Mouse (Mus musculus): Measurements from ENCODE around the gene Mmab.

The Mmab gene

GRCm38 (mm10) chr5:114428621-114429020 is 15.2 kb downstream of the Mmab start:
- peak; percentile 42 for DNase-seq (ENCODE audit: low read depth, low spot score)

DNA sequence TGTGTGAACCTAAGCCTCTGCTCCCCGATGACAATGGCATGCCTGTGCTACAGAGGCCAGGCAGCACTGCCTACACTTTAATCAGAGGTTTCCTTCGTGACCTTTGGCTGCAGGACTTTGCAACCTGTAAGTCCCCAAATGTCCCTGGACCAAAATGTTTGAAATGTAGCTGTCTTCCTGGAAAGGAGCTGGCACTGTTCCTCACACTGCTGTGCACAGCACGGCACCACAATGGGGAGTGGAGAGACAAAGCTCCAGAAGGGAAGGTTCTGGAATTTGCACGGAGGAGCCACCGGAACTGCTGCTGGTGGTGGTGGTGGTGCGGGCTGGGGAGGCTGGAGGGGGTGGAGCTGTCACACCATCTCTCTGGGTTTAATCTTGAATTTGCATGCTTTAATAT is 17.1 kb downstream of the Mmab start:
- DNase-seq (ENCODE audit: low read depth, low spot score), result no peak

DNA sequence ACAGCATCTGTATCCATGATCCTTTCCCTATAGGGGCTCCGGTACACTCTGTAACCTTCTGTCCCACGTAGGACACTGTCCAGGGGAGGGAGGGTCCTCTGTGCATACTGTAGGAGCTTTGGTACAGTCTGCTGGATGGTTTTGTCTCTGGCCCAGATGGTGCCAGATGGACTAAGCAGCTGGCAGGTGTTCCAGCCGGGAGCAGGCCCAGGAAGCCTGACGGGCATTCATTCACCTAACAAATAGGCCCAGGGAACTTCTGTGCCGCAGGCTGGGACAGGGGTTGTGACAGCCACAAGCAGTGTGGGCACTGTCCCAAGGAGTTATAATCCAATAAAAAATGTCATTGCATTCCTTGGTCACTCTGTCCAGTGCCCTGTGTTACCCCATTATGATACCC is 19.9 kb downstream of the Mmab start:
- no peak for DNase-seq (ENCODE audit: low read depth, low spot score)

DNA sequence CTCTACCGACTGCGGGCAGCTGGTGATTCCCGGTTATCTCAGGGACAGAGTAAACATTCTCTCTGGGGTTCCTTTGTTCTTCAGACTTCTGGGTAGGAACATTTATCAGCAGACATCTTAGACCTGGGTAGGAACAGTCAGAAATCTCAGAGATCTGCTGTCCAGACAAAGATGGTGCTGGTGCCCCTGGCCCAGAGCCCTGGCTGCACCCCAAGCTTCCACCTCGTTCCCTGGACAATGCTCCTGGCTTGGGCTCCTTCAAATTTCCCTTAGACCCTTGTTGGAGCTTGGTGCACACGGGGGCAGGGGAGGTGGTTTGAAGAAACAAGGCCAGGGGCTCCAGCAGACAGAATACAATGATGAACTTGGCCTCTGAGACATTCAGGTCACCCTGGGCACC is 21.3 kb downstream of the Mmab start:
- DNase-seq (ENCODE audit: low read depth, low spot score), result no peak

DNA sequence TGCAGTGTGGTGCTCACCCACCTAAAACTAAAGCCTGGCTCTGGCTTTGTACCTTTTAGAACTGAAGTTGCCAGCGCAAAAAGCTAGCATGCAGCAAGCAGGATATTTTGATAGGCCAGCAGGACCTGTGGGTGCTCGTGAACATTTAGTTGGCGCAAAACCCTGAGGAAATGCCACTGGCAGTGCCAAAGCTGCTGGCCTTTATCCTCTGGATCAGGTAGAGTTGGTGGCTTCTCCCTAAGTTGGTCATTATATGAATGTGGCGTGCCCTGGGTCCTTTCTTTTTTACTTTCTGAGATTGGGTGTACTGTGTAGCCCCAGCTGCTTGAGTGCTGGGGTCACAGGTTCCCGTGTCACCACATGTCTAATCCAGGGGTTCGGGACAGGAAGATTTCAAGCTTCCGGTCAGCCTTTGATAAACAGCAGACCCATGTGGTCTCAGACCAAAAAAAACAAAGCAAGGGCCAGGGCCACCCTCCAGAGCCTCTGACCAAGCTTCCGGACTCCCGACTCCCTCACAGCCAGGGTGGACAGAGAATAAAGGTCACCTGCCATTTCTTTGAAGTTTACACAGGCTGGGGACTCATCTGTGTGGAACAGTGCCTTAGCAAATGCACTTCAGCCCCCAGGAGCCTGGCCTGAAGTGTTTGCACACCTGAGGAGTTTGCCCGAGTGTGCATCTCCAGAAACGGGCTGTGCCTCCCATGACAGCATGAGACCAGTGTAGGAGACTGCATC is 22.1 kb downstream of the Mmab start:
- no peak for DNase-seq (ENCODE audit: low read depth, low spot score)

DNA sequence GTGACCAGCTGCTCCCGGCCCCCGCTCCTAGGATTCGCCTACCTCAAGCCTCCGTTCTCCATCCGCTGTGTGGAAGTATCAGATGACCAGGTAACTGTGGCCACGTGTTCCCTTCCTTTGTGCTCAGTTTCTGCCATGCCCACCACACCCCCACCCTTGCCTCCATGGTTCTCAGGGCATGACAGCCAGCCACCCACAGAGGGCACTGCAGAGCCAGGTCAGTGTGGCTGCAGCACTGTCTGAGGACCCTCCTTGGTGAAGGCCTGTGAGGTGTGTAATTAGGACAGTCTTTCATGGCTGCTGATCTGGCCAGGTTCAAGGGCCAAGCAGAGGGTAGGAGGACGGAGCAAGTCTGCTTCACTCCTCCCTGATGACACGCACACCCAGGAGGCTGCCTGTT is 25.3 kb downstream of the Mmab start:
- no peak for DNase-seq (ENCODE audit: low read depth, low spot score)

DNA sequence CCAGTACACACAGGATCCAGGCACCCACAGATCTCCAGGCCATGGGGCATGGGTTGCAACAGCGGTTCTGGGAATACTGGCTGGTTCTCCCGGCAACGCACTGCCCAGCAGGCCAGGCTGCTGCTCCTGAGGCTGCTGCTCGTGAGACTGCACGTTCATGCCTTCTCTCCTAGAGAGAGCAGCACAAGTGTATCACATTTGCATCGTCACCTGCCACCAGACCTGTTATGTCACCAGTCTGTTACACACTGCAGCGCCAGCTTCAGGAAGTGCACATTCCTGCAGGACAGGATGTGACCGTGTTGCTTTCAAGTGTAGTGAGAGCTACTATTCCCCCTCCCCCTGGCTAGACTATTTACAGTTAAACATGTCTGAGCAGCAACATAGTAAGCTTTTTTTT is 27.0 kb downstream of the Mmab start:
- no peak for DNase-seq (ENCODE audit: low read depth, low spot score)

DNA sequence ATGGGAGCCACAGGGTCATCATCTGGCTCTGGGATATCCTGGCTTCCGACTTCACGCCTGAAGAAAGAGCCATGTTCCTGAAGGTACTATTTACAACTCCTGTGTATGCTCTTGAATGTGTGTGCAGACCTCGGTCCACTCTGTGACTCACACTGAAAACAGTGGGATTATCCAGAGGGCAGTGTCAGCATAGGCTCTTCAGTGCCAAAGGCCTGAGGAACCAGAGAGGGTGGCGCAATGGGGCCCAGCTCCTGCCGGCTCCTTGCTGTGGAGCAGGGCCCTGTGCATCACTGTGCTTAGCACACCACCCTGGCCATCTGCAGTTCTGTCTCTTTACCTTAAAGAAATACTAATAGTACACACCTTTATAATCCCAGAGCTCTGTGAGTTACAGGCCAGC is 28.3 kb downstream of the Mmab start:
- no peak for DNase-seq (ENCODE audit: low read depth, low spot score)

GRCm38 (mm10) chr5:114413067-114413735 is 30.7 kb downstream of the Mmab start:
- no peak for DNase-seq (ENCODE audit: low read depth, low spot score)

- DNase-seq (ENCODE audit: low read depth, low spot score), result no peak
These were observed 31.4 kb downstream of the Mmab start for GRCm38 (mm10) chr5:114412361-114412998.

DNA sequence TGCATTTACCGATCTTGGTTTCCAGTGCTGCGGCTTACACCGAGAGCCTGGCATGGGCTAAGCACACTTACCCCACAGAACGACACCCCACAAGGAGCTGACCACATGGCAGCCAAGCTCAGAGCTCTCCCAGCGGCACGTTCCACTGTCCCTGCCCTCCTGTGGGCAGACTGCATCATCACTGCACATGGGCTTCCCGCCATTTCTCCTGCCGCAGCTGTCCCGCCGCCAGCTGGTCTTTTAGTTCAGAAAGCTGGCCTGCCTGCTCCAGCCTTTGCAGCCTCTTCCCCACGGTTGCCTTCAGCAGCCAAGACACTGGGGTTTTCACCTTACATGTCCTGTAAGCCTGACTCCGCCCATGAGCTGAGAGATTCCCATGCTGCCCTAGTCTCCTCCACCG is 33.4 kb downstream of the Mmab start:
- no peak for DNase-seq (ENCODE audit: low read depth, low spot score)

DNA sequence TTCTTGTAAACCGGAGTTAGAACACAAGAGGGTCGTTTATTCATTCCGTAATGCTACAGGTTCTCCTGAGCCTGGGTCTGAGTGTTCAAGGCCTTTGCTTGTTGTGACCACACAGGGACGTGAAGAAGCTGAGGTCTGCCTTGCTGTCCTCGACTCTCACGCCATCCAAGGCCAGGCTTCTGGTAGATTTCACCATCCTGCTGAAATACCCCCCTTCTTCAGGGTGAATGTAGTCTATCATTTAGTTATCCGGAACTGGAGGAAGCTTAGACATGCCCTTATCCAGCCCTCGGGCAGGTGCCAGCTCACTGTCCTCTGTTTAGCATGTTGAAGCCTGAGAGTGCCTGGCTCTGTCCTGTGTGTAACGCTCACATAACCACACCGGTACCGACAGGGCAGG is 35.0 kb downstream of the Mmab start:
- no peak for DNase-seq (ENCODE audit: low read depth, low spot score)

DNA sequence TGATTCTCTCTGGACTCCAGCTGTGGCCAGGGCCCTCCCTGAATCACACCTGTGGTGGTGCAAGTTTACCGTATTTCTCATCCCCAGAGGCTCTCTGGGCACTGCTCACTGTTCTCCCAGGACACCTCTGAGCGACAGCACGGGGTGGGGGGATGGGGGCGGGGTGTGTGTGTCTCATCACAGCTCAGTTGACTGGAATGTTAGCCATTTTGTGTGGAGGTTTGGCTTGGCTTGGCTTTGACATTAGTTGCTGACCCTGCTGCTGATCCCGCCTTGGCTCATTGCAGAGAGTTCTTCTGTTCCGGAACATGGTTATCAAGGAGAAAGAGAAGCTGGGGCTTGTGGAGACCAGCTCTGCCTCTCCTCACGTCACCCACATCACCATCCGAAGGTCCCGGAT is 36.0 kb downstream of the Mmab start:
- no peak for DNase-seq (ENCODE audit: low read depth, low spot score)

GRCm38 (mm10) chr5:114407269-114407668 is 36.6 kb downstream of the Mmab start:
- no peak for DNase-seq (ENCODE audit: low read depth, low spot score)

DNA sequence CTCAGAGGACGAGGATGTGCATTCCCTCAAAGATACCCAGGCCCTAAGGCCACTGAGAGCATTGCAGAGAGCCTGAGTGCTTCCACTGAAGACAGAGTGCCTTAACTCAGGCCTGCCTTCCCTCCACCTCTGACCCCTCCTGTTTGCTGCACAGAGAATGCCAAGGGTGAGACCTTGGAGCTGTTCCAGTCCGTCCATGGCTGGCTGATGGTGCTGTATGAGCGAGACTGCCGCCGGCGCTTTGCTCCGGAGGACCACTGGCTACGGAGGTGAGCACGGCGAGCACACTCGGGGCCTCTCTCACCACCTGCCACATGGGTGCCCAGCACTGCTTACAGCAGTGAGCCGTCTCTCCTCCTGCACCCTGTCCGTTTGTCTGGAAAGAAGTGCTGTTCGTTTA is 37.3 kb downstream of the Mmab start:
- no peak for DNase-seq (ENCODE audit: low read depth, low spot score)

GRCm38 (mm10) chr5:114393169-114393568 is 50.7 kb downstream of the Mmab start:
- no peak for DNase-seq (ENCODE audit: low read depth, low spot score)

DNA sequence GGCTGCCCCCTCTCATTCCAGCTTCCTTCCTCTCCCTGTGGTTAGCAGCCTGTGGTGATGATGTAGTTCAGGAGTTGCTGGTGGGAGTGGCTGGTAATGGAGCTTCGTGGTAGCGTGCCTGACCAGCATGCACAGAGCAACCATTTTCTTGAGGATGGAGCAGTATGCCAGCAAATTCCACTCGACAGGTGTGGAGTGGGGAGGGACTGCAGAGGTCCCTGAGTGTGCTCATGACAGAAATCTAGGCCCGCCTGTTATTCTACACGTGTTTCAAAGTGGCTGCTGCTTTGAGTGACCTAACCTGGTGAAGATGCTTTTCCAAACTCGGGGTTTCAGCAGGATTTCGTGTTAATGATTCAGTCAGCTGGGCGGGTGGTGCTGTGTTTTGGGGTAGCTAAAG is 59.4 kb downstream of the Mmab start:
- no peak for DNase-seq (ENCODE audit: low read depth, low spot score)

- DNase-seq (ENCODE audit: low read depth, low spot score), result peak; percentile 42
These were observed 60.5 kb downstream of the Mmab start for GRCm38 (mm10) chr5:114383184-114383904.

All from mesoderm, embryonic 11.5 days (tissue).